Mouse (Mus musculus) testis, adult 2 months (tissue): ENCODE measurements around the gene Tenm4.

Source experiments
- CTCF ChIP-seq: fragments of 200-500 bp; IDR thresholded peaks from 2 replicates; pipeline ENCODE4 v1.5.1; 2012; ENCODE audit warnings: low read depth, mild to moderate bottlenecking, inconsistent platforms, low read length, moderate library complexity; ENCODE audit not compliant: control insufficient read depth, insufficient read depth, insufficient replicate concordance
- POLR2A ChIP-seq: fragments of 200-500 bp; IDR thresholded peaks from 2 replicates; pipeline ENCODE4 v1.6.1; 2012; ENCODE audit warnings: low read depth, mild to moderate bottlenecking, inconsistent platforms, low read length, moderate library complexity; ENCODE audit not compliant: control insufficient read depth

GRCm38 (mm10) chr7:96341479-96341878 lies 170.4 kb downstream of the Tenm4 start:
- TF ChIP-seq CTCF (no peak), POLR2A (no peak)
